Mouse (Mus musculus) ES-E14 (cell line): ENCODE data around the gene Zfp629. TPM values are rescaled to one million over a fixed set of nuclear protein-coding genes. Genes with fewer than 3 reads are reported as not detected.

Source experiments
- DNase-seq: peaks from one replicate; pipeline ENCODE4 v3.0.0-alpha.2; 2013; ENCODE audit warnings: low read depth, low spot score
- H3K27ac ChIP-seq: 2 replicates; pipeline ENCODE4 v1.5.1; 2012; ENCODE audit warnings: low read depth, mild to moderate bottlenecking, low read length, moderate library complexity, mixed read lengths; ENCODE audit not compliant: poor library complexity, insufficient read depth, severe bottlenecking
- H3K36me3 ChIP-seq: 2 replicates; pipeline ENCODE4 v1.6.1; 2012; ENCODE audit warnings: mild to moderate bottlenecking, low read length, moderate library complexity, mixed read lengths; ENCODE audit not compliant: control insufficient read depth, poor library complexity, insufficient read depth, severe bottlenecking
- H3K4me1 ChIP-seq, 2 experiments: fragments of 150-350 bp in 1 of 2; sonication (generic) in 1 of 2; 2 replicates each; pipeline ENCODE4 v1.6.1; 2012; ENCODE audit warnings: low read length in 2 of 2, mild to moderate bottlenecking in 1 of 2, mixed read lengths in 1 of 2; ENCODE audit not compliant: control insufficient read depth in 2 of 2, insufficient read depth in 2 of 2, poor library complexity in 1 of 2
- H3K4me3 ChIP-seq, 2 experiments: fragments of 150-350 bp in 1 of 2; sonication (generic) in 1 of 2; 2 replicates each; pipeline ENCODE4 v1.5.1; 2012; ENCODE audit warnings: low read length in 2 of 2, low read depth in 1 of 2, mild to moderate bottlenecking in 1 of 2, mixed read lengths in 1 of 2; ENCODE audit not compliant: insufficient read depth in 1 of 2, poor library complexity in 1 of 2, severe bottlenecking in 1 of 2
- H3K9ac ChIP-seq: 2 replicates; pipeline ENCODE4 v1.6.1; 2012; ENCODE audit warnings: low read depth, mild to moderate bottlenecking, low read length, mixed read lengths; ENCODE audit not compliant: poor library complexity, insufficient read depth, severe bottlenecking
- H3K9me3 ChIP-seq: fragments of 150-350 bp; sonication (generic); 2 replicates; pipeline ENCODE4 v1.6.1; 2012; ENCODE audit warnings: low read depth, mild to moderate bottlenecking, low read length; ENCODE audit not compliant: control insufficient read depth, insufficient read depth
- CHD2 ChIP-seq: IDR thresholded peaks from 2 replicates; pipeline ENCODE4 v1.6.1; 2014; ENCODE audit warnings: mild to moderate bottlenecking, low read depth, low read length, inconsistent platforms
- HCFC1 ChIP-seq: IDR thresholded peaks from 2 replicates; pipeline ENCODE4 v1.6.1; 2012; ENCODE audit warnings: low read length, inconsistent platforms, borderline replicate concordance; ENCODE audit not compliant: insufficient read depth
- MAFK ChIP-seq: IDR thresholded peaks from 2 replicates; pipeline ENCODE4 v1.6.1; 2014; ENCODE audit warnings: mild to moderate bottlenecking, low read depth, low read length, inconsistent platforms; ENCODE audit not compliant: insufficient read depth
- ZC3H11A ChIP-seq: IDR thresholded peaks from 2 replicates; pipeline ENCODE4 v1.6.1; 2012; ENCODE audit warnings: low read depth, mild to moderate bottlenecking, inconsistent platforms, low read length, borderline replicate concordance
- ZNF384 ChIP-seq: IDR thresholded peaks from 2 replicates; pipeline ENCODE4 v1.6.1; 2012; ENCODE audit warnings: low read depth, low read length, inconsistent platforms
- in situ Hi-C, 2 experiments: fragments of 600-800 bp; cut with MboI; formaldehyde crosslinking; loops; one replicate each; pipeline ENCODE4 v1.15.1; 2025; ENCODE audit warnings: low sequenced_read_pairs in 2 of 2, inconsistent platforms in 1 of 2; ENCODE audit not compliant: unreplicated experiment in 2 of 2
- total RNA-seq: library from RNA; depleted of rRNA; stranded (reverse); fragments of 300-350 nt; gene quantifications from 2 replicates; pipeline ENCODE4 v1.2.3, GENCODE M21; 2012; rRNA removed

Zfp629 gene
- 2.1 and 2.9 TPM in 2 replicates for total RNA-seq

- TF ChIP-seq ZNF384 (no peak), ZC3H11A (no peak), CHD2 (no peak), HCFC1 (peak; percentile 38; the same call in 1 of the 2 replicates)
- Histone ChIP-seq H3K36me3 (peaks cover 26% of the 10 kb centered on the region), H3K4me3 (peak within 1 kb of the TSS; percentile 80 to 98), H3K9ac (peak within 1 kb of the TSS; percentile 85), H3K27ac (no peak within 1 kb of the TSS; the same call in 1 of the 2 replicates), H3K9me3 (peaks cover 18% of the 10 kb centered on the region), H3K4me1 (peaks cover 0 to 3% of the 10 kb centered on the region in 2 experiments; a peak in 1 of 4 replicates)
- in situ Hi-C loops, result no loop called here
- DNase-seq, result no peak
Measured at GRCm38 (mm10) chr7:127614891-127615843, at the start of gene Zfp629. Zfp629 (minus strand) TSS chr7:127615797.

GRCm38 (mm10) chr7:127662926-127663325 is 47.3 kb upstream of the Zfp629 start:
- in situ Hi-C loops, result no loop called here
- no peak overlapping the region for H3K27ac ChIP-seq
- no peaks in the 10 kb centered on the region for H3K9me3 ChIP-seq
- no peak for DNase-seq
- no peak overlapping the region for H3K4me3 ChIP-seq
- peaks cover 2 to 9% of the 10 kb centered on the region in 2 experiments; a peak in 2 of 4 replicates for H3K4me1 ChIP-seq
- TF ChIP-seq MAFK, result no peak
- TF ChIP-seq CHD2, result no peak
- no peak for TF ChIP-seq ZNF384
- TF ChIP-seq ZC3H11A, result no peak
- no peak for TF ChIP-seq HCFC1
- H3K36me3 ChIP-seq, result no peaks in the 10 kb centered on the region
- no peak overlapping the region for H3K9ac ChIP-seq

- Histone ChIP-seq H3K4me1 (peaks cover 2 to 9% of the 10 kb centered on the region in 2 experiments; a peak in 2 of 4 replicates), H3K9me3 (no peaks in the 10 kb centered on the region), H3K27ac (no peak overlapping the region), H3K9ac (peak overlapping the region; percentile 2; the same call in 1 of the 2 replicates), H3K36me3 (no peaks in the 10 kb centered on the region), H3K4me3 (peak overlapping the region; percentile 48 to 62)
- in situ Hi-C loops, result no loop called here
- DNase-seq, result no peak
- peak; percentile 74; the same call in 1 of the 2 replicates for TF ChIP-seq ZNF384
- TF ChIP-seq ZC3H11A, result no peak
- no peak for TF ChIP-seq CHD2
- no peak for TF ChIP-seq MAFK
- TF ChIP-seq HCFC1, result no peak
Measured at GRCm38 (mm10) chr7:127661833-127662232, 46.2 kb upstream of the Zfp629 start.

- peaks cover 2 to 7% of the 10 kb centered on the region in 2 experiments; a peak in 2 of 4 replicates for H3K4me1 ChIP-seq
- in situ Hi-C loops, result no loop called here
- DNase-seq, result no peak
- no peaks in the 10 kb centered on the region for H3K9me3 ChIP-seq
- H3K9ac ChIP-seq, result no peak overlapping the region
- H3K27ac ChIP-seq, result no peak overlapping the region
- no peak for TF ChIP-seq HCFC1
- TF ChIP-seq CHD2, result no peak
- TF ChIP-seq ZNF384, result no peak
- no peak; the same call in 1 of the 2 replicates for TF ChIP-seq ZC3H11A
- TF ChIP-seq MAFK, result no peak
- H3K36me3 ChIP-seq, result no peaks in the 10 kb centered on the region
- no peak overlapping the region for H3K4me3 ChIP-seq
Measured at GRCm38 (mm10) chr7:127660882-127661281, 45.3 kb upstream of the Zfp629 start.

- in situ Hi-C loops, result no loop called here
- TF ChIP-seq ZC3H11A (peak; percentile 39; the same call in 1 of the 2 replicates), ZNF384 (no peak)
- Histone ChIP-seq H3K9ac (no peak overlapping the region), H3K27ac (no peak overlapping the region), H3K4me3 (no peak overlapping the region), H3K36me3 (no peaks in the 10 kb centered on the region), H3K4me1 (peaks cover 2 to 4% of the 10 kb centered on the region in 2 experiments; a peak in 2 of 4 replicates), H3K9me3 (no peaks in the 10 kb centered on the region)
- DNase-seq, result peak; percentile 85
Measured at GRCm38 (mm10) chr7:127656946-127657345, 41.3 kb upstream of the Zfp629 start.
